Mouse (Mus musculus): Measurements from ENCODE around the gene Numb.

DNA sequence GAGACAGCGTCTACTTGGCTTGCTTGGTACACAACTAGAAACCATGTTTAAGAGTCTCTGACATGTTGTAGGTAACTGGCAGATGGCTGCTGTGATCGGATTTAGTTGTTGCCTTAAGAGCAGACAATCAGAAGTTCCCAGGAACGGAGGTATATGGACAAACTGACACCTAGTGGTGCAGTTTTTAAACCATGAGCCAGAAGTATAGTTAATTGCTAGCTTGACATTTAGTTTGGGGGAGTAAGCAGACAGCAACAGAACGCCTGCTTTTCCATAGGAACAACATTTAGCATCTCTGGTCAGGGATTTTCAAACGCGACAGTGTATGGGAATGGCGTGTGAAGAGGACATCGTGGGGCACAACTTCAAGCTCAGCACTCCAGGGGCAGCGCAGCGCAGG is 15.9 kb upstream of the Numb start:
- TF ChIP-seq ZNF384 (IDR thresholded peaks at IDR 0.05; ENCODE audit: low read depth, low read length) (no peak), CHD2 (IDR thresholded peaks at IDR 0.05; ENCODE audit: low read depth, low read length) (no peak), ZC3H11A (IDR thresholded peaks at IDR 0.05; ENCODE audit: borderline replicate concordance, low read depth, low read length) (no peak), HCFC1 (IDR thresholded peaks at IDR 0.05; ENCODE audit: borderline replicate concordance, insufficient read depth, low read length) (no peak)
